Mouse (Mus musculus) forebrain, embryonic 16.5 days (tissue): ENCODE measurements around the gene Chd3. TPM values are rescaled to one million over a fixed set of nuclear protein-coding genes. Genes with fewer than 3 reads are reported as not detected.

Experiments
- ATAC-seq: fragments of 200-750 bp; cut with Nextera tagmentation; 2 replicates; pipeline ENCODE4 v1.8.0; 2017; ENCODE audit warnings: mild to moderate bottlenecking, moderate library complexity
- H3K27ac ChIP-seq: fragments of 300-500 bp; sonication (generic); 2 replicates; pipeline ENCODE4 v1.5.1; 2014; ENCODE audit warnings: low read length, control low read depth
- H3K27me3 ChIP-seq: fragments of 300-500 bp; sonication (generic); replicated peaks from 2 replicates; pipeline ENCODE4 v1.6.1; 2014; ENCODE audit warnings: low read length; ENCODE audit not compliant: control insufficient read depth, insufficient read depth
- H3K36me3 ChIP-seq: fragments of 300-500 bp; sonication (generic); 2 replicates; pipeline ENCODE4 v1.6.1; 2014; ENCODE audit not compliant: control insufficient read depth, insufficient read depth
- H3K4me1 ChIP-seq: fragments of 300-500 bp; sonication (generic); replicated peaks from 2 replicates; pipeline ENCODE4 v1.6.1; 2014; ENCODE audit warnings: low read length; ENCODE audit not compliant: control insufficient read depth, insufficient read depth
- H3K4me2 ChIP-seq: fragments of 300-500 bp; sonication (generic); 2 replicates; pipeline ENCODE4 v1.6.1; 2014; ENCODE audit warnings: mild to moderate bottlenecking, low read length, control low read depth
- H3K4me3 ChIP-seq: fragments of 300-500 bp; sonication (generic); replicated peaks from 2 replicates; pipeline ENCODE4 v1.5.1; 2014; ENCODE audit warnings: mild to moderate bottlenecking, low read length, control low read depth
- H3K9ac ChIP-seq: fragments of 300-500 bp; sonication (generic); replicated peaks from 2 replicates; pipeline ENCODE4 v1.6.1; 2014; ENCODE audit warnings: low read depth, low read length, control low read depth
- H3K9me3 ChIP-seq: fragments of 300-500 bp; sonication (generic); 2 replicates; pipeline ENCODE4 v1.6.1; 2016; ENCODE audit warnings: low read length; ENCODE audit not compliant: control insufficient read depth
- WGBS: fragments of 180-500 bp; shearing (Covaris S2); extraction: QIAGEN DNeasy Blood & Tissue Kit; methylation state at CpG from one replicate; pipeline ENCODE4 v1.1.7; 2014; 5-methylcytosine and 5-hydroxymethylcytosine counted together
- polyA plus RNA-seq: library from polyadenylated mRNA; unstranded; fragments of >200 nt; fragmentation: Nextera tagmentation; extraction: Ambion mirVana; gene quantifications from 2 replicates; pipeline ENCODE4 v1.2.1, GENCODE M21; 2015

Chd3 gene
- polyA plus RNA-seq, 1 experiment from 2014 or later, result 146 TPM

DNA sequence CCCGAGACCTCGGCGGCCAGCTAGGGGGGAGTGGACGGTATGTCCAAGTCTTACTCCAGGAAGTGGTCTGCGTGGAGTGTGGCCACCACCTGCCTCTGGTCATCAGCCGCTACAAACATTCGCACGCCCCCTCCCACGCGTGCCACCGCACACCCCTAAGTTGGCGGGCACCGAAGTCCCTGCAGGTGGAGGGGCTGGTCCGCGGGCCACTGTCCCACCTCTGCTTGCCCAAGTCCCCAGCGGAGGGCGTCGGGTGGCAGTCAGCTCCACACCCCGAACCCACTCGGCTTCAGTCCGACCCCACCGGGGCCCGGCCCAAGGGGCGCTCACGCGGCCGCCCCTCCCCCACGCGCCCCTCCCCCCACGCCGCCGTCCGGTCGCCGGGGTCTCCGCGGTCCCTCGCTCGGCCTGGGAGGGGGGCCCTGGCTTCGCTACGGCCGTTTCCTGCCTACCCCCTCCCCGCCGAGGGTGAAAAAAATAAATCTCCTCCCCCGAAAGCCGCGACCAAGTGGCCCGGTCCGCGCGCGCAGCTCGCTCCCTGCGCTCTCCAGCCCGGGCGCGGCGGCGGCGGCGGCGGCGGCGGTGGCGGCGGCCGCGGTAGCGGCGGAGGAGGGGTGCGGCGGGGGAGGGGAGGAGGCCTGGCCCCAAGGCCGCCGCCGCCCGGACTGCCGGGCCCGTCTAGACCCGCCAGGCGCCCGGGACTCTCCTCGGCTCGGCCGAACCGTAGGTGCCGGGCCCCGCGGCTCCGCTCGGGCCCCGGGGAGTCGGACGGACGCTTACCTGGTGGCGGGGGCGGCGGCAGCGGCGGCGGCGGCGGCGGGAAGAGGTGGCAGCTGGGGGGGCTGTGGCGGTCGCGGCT is 621 bp downstream of the Chd3 start:
- ATAC-seq, result no peak
- WGBS, result under 1% methylated on average over 67 of the region's 106 CpGs

GRCm38 (mm10) chr11:69367616-69368355 is 1.4 kb downstream of the Chd3 start:
- no peaks in the 10 kb centered on the region for H3K9me3 ChIP-seq
- peak overlapping the region; percentile 67 for H3K4me3 ChIP-seq
- H3K4me2 ChIP-seq, result peak overlapping the region; percentile 98
- ATAC-seq, result no peak
- peak overlapping the region; percentile 99 for H3K9ac ChIP-seq
- H3K27ac ChIP-seq, result peak overlapping the region; percentile 100
- peaks cover 10% of the 10 kb centered on the region for H3K36me3 ChIP-seq
- no peaks in the 10 kb centered on the region for H3K27me3 ChIP-seq
- peaks cover 44% of the 10 kb centered on the region for H3K4me1 ChIP-seq
- 2% methylated on average over 22 of the region's 22 CpGs for WGBS

More for the DNA sequence above, 621 bp downstream of the Chd3 start:
- Histone ChIP-seq H3K27ac (peak overlapping the region; percentile 100), H3K36me3 (peaks cover 6% of the 10 kb centered on the region), H3K27me3 (no peaks in the 10 kb centered on the region), H3K4me1 (peaks cover 49% of the 10 kb centered on the region), H3K9ac (peak overlapping the region; percentile 99), H3K4me2 (peak overlapping the region; percentile 98), H3K9me3 (no peaks in the 10 kb centered on the region), H3K4me3 (peak overlapping the region; percentile 67)

GRCm38 (mm10) chr11:69366855-69367615 is 2.2 kb downstream of the Chd3 start:
- peak; percentile 1; the same call in 1 of the 2 replicates for ATAC-seq
- Histone ChIP-seq H3K4me3 (peak overlapping the region; percentile 67), H3K9ac (peak overlapping the region; percentile 99), H3K4me1 (peaks cover 42% of the 10 kb centered on the region), H3K27ac (peak overlapping the region; percentile 100), H3K9me3 (no peaks in the 10 kb centered on the region), H3K27me3 (no peaks in the 10 kb centered on the region), H3K36me3 (peaks cover 12% of the 10 kb centered on the region), H3K4me2 (peak overlapping the region; percentile 98)
- WGBS, result 0% methylated on average over 22 of the region's 22 CpGs

DNA sequence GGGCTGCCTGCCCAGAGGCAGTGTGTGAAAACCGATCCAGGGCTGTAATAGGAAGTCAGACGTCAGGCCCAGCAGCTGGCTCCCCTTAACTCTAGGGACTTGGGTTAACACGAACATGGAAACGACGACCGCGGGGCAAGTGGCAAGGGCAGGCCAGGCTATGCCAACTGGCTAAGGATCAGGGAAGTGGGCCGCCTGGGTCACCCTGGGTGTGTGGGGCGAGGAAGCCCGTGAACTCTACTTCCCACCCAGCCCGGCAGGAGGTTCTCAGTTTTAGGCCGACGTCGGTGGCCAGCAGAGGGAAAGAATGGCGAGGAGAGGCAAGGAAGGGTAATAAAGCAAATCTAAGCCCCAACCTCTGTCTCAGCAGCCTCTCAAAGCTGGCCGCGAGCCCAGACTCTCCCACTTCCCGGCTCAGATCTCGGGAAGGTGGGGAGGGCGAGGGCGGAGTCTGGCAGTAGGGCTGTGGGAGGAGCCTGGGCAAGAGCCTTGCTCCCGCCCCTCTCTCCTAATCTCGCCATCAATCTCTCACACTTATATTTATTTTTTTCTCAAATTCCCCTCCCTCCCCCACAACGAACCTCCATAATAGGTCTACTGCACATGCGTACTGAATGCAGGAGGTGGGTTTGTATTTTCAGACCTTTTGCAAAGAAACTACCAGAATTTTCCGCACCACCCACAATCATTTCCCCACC is 2.9 kb downstream of the Chd3 start:
- no peaks in the 10 kb centered on the region for H3K27me3 ChIP-seq
- peak overlapping the region; percentile 100 for H3K27ac ChIP-seq
- ATAC-seq, result peak; percentile 77
- no peaks in the 10 kb centered on the region for H3K9me3 ChIP-seq
- peak overlapping the region; percentile 99 for H3K9ac ChIP-seq
- WGBS, result 0% methylated on average over 24 of the region's 26 CpGs
- peaks cover 39% of the 10 kb centered on the region for H3K4me1 ChIP-seq
- H3K4me3 ChIP-seq, result peak overlapping the region; percentile 67
- H3K4me2 ChIP-seq, result peak overlapping the region; percentile 98
- H3K36me3 ChIP-seq, result peaks cover 19% of the 10 kb centered on the region

DNA sequence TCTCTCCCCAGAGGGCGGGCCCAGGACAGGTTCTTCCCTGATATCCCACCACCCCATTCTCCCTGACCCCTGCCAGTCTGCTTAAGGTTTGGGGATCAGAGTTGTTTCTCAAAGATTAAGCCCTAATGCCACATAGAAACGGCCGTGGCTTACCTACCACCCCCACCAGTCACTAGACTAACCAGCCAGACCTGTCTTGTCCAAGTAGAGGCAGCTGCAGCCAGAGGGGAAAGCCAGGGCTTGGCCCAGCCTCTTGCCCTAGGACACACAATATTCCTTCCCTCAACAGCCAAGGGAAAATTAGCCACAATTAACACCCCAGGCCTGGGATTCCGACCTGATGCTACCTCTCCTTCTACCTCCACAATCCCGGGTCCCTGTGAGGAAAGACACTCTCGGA is 3.5 kb downstream of the Chd3 start:
- WGBS, result 21% methylated on average over 6 of the region's 6 CpGs
- Histone ChIP-seq H3K4me2 (peak overlapping the region; percentile 98), H3K27ac (peak overlapping the region; percentile 100), H3K9ac (peak overlapping the region; percentile 69), H3K36me3 (peaks cover 23% of the 10 kb centered on the region), H3K4me1 (peaks cover 34% of the 10 kb centered on the region), H3K9me3 (no peaks in the 10 kb centered on the region), H3K4me3 (peak overlapping the region; percentile 67), H3K27me3 (no peaks in the 10 kb centered on the region)
- no peak for ATAC-seq

DNA sequence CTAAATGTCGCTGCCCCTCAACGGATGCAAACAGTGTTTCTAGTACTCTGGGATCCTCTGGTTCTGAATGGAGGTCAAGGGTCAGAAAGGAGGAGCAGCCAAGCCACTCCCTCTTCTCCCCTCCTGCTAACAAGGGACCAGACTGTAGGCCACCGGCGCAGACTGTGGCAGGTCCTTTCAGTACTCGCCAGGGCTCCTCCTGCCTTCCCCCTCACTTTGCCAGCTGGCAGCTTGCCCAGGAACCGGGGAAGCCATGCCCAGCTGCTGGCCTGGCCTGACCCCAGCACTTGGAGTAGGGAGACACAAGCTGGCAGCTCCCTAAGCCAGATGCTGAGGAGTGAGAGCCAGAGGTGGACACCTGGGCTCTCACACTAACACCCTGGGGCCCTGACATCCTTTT is 4.3 kb downstream of the Chd3 start:
- Histone ChIP-seq H3K27me3 (no peaks in the 10 kb centered on the region), H3K9me3 (no peaks in the 10 kb centered on the region), H3K36me3 (peaks cover 30% of the 10 kb centered on the region), H3K4me3 (peak overlapping the region; percentile 67), H3K4me1 (peaks cover 30% of the 10 kb centered on the region), H3K27ac (peak overlapping the region; percentile 100), H3K4me2 (peak overlapping the region; percentile 98), H3K9ac (peak overlapping the region; percentile 69)
- WGBS, result 0% methylated on average over 6 of the region's 6 CpGs
- peak; percentile 58 for ATAC-seq

DNA sequence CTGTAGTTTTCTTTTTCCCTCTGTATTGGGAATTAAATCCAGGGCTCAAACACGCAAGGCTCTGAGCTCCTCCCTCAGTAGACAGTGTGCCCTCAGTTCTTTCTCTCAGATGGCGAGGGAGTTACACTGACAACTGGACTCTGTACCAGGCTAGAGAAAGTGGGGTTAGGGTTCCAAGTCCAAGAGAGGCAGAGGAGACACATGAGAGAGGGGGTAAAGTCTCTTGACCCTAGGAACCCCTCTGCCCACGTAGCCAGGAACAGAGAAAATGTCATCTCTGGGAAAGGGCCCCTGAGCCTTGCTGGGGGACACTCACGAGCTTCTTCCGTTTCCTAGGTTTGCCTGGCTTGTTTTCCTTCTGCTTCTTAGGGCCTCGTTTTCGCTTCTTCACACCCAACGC is 4.8 kb downstream of the Chd3 start:
- no peak for ATAC-seq
- Histone ChIP-seq H3K9ac (peak overlapping the region; percentile 30; the same call in 1 of the 2 replicates), H3K4me1 (peaks cover 30% of the 10 kb centered on the region), H3K27ac (peak overlapping the region; percentile 100), H3K9me3 (no peaks in the 10 kb centered on the region), H3K36me3 (peaks cover 36% of the 10 kb centered on the region), H3K27me3 (no peaks in the 10 kb centered on the region), H3K4me2 (peak overlapping the region; percentile 98), H3K4me3 (no peak overlapping the region)
- WGBS, result 41% methylated on average over 8 of the region's 8 CpGs

GRCm38 (mm10) chr11:69362479-69362878 is 6.7 kb downstream of the Chd3 start:
- WGBS, result 67% methylated on average over 2 of the region's 2 CpGs
- Histone ChIP-seq H3K4me1 (peaks cover 30% of the 10 kb centered on the region), H3K27me3 (no peaks in the 10 kb centered on the region), H3K4me2 (no peak overlapping the region), H3K4me3 (no peak overlapping the region), H3K9ac (no peak overlapping the region), H3K27ac (no peak overlapping the region), H3K36me3 (peaks cover 53% of the 10 kb centered on the region), H3K9me3 (no peaks in the 10 kb centered on the region)
- ATAC-seq, result no peak
